Mouse (Mus musculus): ENCODE measurements around the gene Gm21454. TPM values are rescaled to one million over a fixed set of nuclear protein-coding genes. Genes with fewer than 3 reads are reported as not detected.

The Gm21454 gene
- polyA plus RNA-seq (2014; fragmentation: Illumina TruSeq; extraction: RNeasy Lipid Tissue Mini Kit (QIAGEN cat#74804); ENCODE audit: low read depth, low replicate concordance): not detected

DNA sequence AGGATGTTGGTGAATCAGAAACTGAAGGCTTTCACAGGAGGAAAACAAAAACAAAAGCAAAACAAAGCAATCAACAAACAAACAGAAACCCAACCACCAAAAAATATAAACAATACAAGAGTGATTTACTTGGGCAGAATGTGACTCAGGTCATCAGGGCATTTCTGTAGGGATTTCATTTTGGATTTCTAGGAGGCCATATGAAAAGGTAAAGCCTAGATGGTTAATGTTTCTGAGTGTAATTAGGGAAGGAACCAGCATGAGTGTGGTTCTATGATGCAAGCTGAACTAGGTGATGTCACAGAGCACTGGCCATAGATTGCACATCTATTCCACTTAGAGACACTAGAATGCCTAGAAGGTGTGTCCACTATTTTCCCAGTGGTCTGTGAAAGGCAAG lies at the start of gene Gm21454, which contains the start of gene Gm21440:
TSS of gene Gm21454 (plus strand) at position 352 of the 400 bp plus-strand sequence.
TSS of gene Gm21440 (plus strand) at position 301 of the 400 bp plus-strand sequence.

DNA sequence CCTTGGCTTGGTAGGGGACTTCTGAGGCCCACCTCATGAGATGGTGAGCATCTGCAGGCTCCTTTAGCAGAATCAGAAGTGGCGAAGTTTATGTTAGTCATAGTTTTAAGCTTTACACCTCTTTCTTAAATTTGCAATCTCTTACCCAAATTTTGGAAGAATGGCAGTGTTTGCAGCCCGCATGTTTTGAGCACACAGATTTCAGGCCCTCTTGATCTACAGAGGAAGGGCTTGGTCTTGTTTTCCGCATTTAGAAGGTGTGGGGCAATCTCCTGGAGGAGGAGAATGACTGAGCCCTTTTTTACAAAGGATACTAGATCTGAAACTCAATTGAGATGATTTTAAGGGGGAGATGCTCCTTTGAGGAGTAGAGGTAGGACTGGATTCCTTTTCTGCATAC lies 28.4 kb upstream of the Gm21454 start, which contains the start of gene Gm21828:
TSS of gene Gm21828 (minus strand) at position 101 of the 400 bp plus-strand sequence.

GRCm38 (mm10) chrY:13348963-13349362 lies 96.7 kb downstream of the Gm21454 start, which contains the start of gene Gm21725:
TSS of gene Gm21725 (minus strand) at chrY:13349063.

Other genes with a start within 250 kb of the Gm21454 start
- not detected for gene Gm20807, start 209.6 kb upstream of the Gm21454 start, polyA plus RNA-seq (2014; fragmentation: Illumina TruSeq; extraction: RNeasy Lipid Tissue Mini Kit (QIAGEN cat#74804); ENCODE audit: low read depth, low replicate concordance)
- not detected for gene Gm21891, start 119.0 kb upstream of the Gm21454 start, polyA plus RNA-seq (2014; fragmentation: Illumina TruSeq; extraction: RNeasy Lipid Tissue Mini Kit (QIAGEN cat#74804); ENCODE audit: low read depth, low replicate concordance)
- not detected for gene Gm21425, start 90.5 kb upstream of the Gm21454 start, polyA plus RNA-seq (2014; fragmentation: Illumina TruSeq; extraction: RNeasy Lipid Tissue Mini Kit (QIAGEN cat#74804); ENCODE audit: low read depth, low replicate concordance)
- not detected for gene Gm21828, start 28.5 kb upstream of the Gm21454 start, polyA plus RNA-seq (2014; fragmentation: Illumina TruSeq; extraction: RNeasy Lipid Tissue Mini Kit (QIAGEN cat#74804); ENCODE audit: low read depth, low replicate concordance)
- not detected for gene Gm21440, start 51 bp upstream of the Gm21454 start, polyA plus RNA-seq (2014; fragmentation: Illumina TruSeq; extraction: RNeasy Lipid Tissue Mini Kit (QIAGEN cat#74804); ENCODE audit: low read depth, low replicate concordance)
- not detected for gene Gm21725, start 96.6 kb downstream of the Gm21454 start, polyA plus RNA-seq (2014; fragmentation: Illumina TruSeq; extraction: RNeasy Lipid Tissue Mini Kit (QIAGEN cat#74804); ENCODE audit: low read depth, low replicate concordance)
- not detected for gene Gm21866, start 213.1 kb downstream of the Gm21454 start, polyA plus RNA-seq (2014; fragmentation: Illumina TruSeq; extraction: RNeasy Lipid Tissue Mini Kit (QIAGEN cat#74804); ENCODE audit: low read depth, low replicate concordance)
- not detected for gene Gm20773, start 241.6 kb downstream of the Gm21454 start, polyA plus RNA-seq (2014; fragmentation: Illumina TruSeq; extraction: RNeasy Lipid Tissue Mini Kit (QIAGEN cat#74804); ENCODE audit: low read depth, low replicate concordance)